Comparison of ENCODE assay signal across 17 mouse cellular contexts in genomic region chr1:187346923-187347322, GRCm38 (mm10).
DNase-seq lines count a peak whose midpoint lies in the region; ATAC-seq and TF ChIP-seq lines count a peak whose summit lies in the region.
"Had no signal": no experiment of that assay in that cellular context is flagged by ENCODE, and none has a peak within 500 bp of the region (broad histone marks: within the 10 kb centered on the region; RNA-seq: fewer than 3 reads in every experiment).

No protein-coding gene starts in this region.

- H3K9me3 ChIP-seq in liver, embryonic 12.5 days (replicated peaks): no peaks in the 10 kb centered on the region
- H3K9me3 ChIP-seq: midbrain, embryonic 15.5 days had no signal

- H3K4me1 ChIP-seq in liver, embryonic 12.5 days: peaks cover 17% of the 10 kb centered on the region; the same call in 1 of the 2 replicates
- H3K4me1 ChIP-seq in small intestine, adult 2 months (ENCODE audit: control insufficient read depth, insufficient read depth, insufficient read length, low read length): no peaks in the 10 kb centered on the region
- H3K4me1 ChIP-seq: midbrain, embryonic 15.5 days had no signal

- no peak for TF ChIP-seq POLR2A in small intestine, adult 2 months (IDR thresholded peaks at IDR 0.05; ENCODE audit: low read depth, low read length)

- DNase-seq in CD4-positive, CD25-positive, alpha-beta regulatory T cell, adult 2 months (ENCODE audit: low read depth, low spot score): peak; percentile 44
- peak; percentile 22 for DNase-seq in MEL-GATA-1-ER (ENCODE audit: extremely low read depth, low read depth)
- DNase-seq in adrenal gland, adult 8-10 months: no peak
- no peak for DNase-seq in embryo, embryonic 9.5 days (ENCODE audit: extremely low spot score)
- DNase-seq in embryo, embryonic 10 days (ENCODE audit: low spot score): no peak
- DNase-seq: cerebellum, adult 8-10 months; heart, adult 18-20 months; kidney, adult 18-20 months; kidney, postnatal 36 days; layer of hippocampus, postnatal 36 days; lung, postnatal 36 days; right cerebral cortex, postnatal 25 days had no signal

- ATAC-seq in liver, embryonic 12.5 days: peak; percentile 42
- ATAC-seq: forebrain, embryonic 16.5 days; midbrain, embryonic 15.5 days had no signal

- WGBS in liver, embryonic 12.5 days (ENCODE audit: insufficient replicate concordance): 46% methylated on average over 11 of the region's 11 CpGs
- 91% methylated on average over 11 of the region's 11 CpGs for WGBS in small intestine, adult 2 months

- H3K4me3 ChIP-seq in liver, embryonic 12.5 days: no peak overlapping the region
- no peak overlapping the region for H3K4me3 ChIP-seq in small intestine, adult 2 months (ENCODE audit: low read depth, low read length)
- H3K4me3 ChIP-seq: midbrain, embryonic 15.5 days had no signal

- H3K36me3 ChIP-seq in liver, embryonic 12.5 days: peaks cover 10% of the 10 kb centered on the region
- peaks cover 27% of the 10 kb centered on the region for H3K36me3 ChIP-seq in small intestine, adult 2 months (ENCODE audit: control insufficient read depth, insufficient read depth, low read length)
- H3K36me3 ChIP-seq: midbrain, embryonic 15.5 days had no signal

- no peak overlapping the region for H3K4me2 ChIP-seq in liver, embryonic 12.5 days
- H3K4me2 ChIP-seq: hindbrain, embryonic 14.5 days; midbrain, embryonic 15.5 days had no signal

- H3K27me3 ChIP-seq in liver, embryonic 12.5 days (replicated peaks): no peaks in the 10 kb centered on the region
- no peaks in the 10 kb centered on the region for H3K27me3 ChIP-seq in small intestine, adult 2 months (ENCODE audit: control insufficient read depth, insufficient read depth, low read length)
- H3K27me3 ChIP-seq: midbrain, embryonic 15.5 days had no signal

- H3K27ac ChIP-seq in liver, embryonic 12.5 days: no peak overlapping the region
- 0 out of 2 replicates have a peak overlapping the region, but pooled peaks have one; percentile 19 for H3K27ac ChIP-seq in small intestine, adult 2 months (ENCODE audit: insufficient read depth, low read depth, low read length)
- H3K27ac ChIP-seq: hindbrain, embryonic 14.5 days; midbrain, embryonic 15.5 days had no signal

- TF ChIP-seq CTCF in small intestine, adult 2 months (IDR thresholded peaks at IDR 0.05; ENCODE audit: extremely low read depth, insufficient read length, insufficient replicate concordance, low read depth, low read length): no peak

- no peak overlapping the region for H3K9ac ChIP-seq in liver, embryonic 12.5 days
- H3K9ac ChIP-seq: hindbrain, embryonic 14.5 days; midbrain, embryonic 15.5 days had no signal

Comparison
In these comparisons a context has a peak if more than half of its experiments do, and no peak if none do; other contexts are left out.
1. DNase-seq: peak in CD4-positive, CD25-positive, alpha-beta regulatory T cell, adult 2 months (single experiment) and MEL-GATA-1-ER (single experiment); none in adrenal gland, adult 8-10 months (single experiment), embryo, embryonic 9.5 days (single experiment) and embryo, embryonic 10 days (single experiment).